Mouse (Mus musculus) liver, postnatal 0 days (tissue): Measurements from ENCODE around the gene Sost.

Experiments used
- CTCF ChIP-seq: sonication (generic); IDR thresholded peaks from 2 replicates; pipeline ENCODE4 v1.5.1; 2016; ENCODE audit warnings: antibody characterized with exemption, low read depth
- EP300 ChIP-seq: IDR thresholded peaks from 2 replicates; pipeline ENCODE4 v1.6.1; 2016; ENCODE audit warnings: antibody characterized with exemption, low read depth, mild to moderate bottlenecking

GRCm38 (mm10) chr11:101963043-101963442, 3.8 kb downstream of the Sost start:
- TF ChIP-seq CTCF = no peak
- no peak for TF ChIP-seq EP300
